Mouse (Mus musculus) embryonic fibroblast, embryonic 13.5 days (primary cell): ENCODE data around the gene Celsr3. TPM values are rescaled to one million over a fixed set of nuclear protein-coding genes. Genes with fewer than 3 reads are reported as not detected.

Experiments used
- H3K27ac ChIP-seq: 2 replicates; pipeline ENCODE4 v1.5.1; 2012; ENCODE audit warnings: low read length, control low read depth, inconsistent platforms; ENCODE audit not compliant: insufficient read depth
- H3K4me1 ChIP-seq: 2 replicates; pipeline ENCODE4 v1.6.1; 2011; ENCODE audit warnings: low read length; ENCODE audit not compliant: control insufficient read depth, insufficient read depth
- H3K4me3 ChIP-seq: 2 replicates; pipeline ENCODE4 v1.5.1; 2011; ENCODE audit warnings: mild to moderate bottlenecking, control low read depth, low read length; ENCODE audit not compliant: insufficient read depth
- CTCF ChIP-seq: IDR thresholded peaks from 2 replicates; pipeline ENCODE4 v1.5.1; 2011; ENCODE audit warnings: mild to moderate bottlenecking, control low read depth, low read length, moderate library complexity, borderline replicate concordance; ENCODE audit not compliant: insufficient read depth
- POLR2A ChIP-seq: IDR thresholded peaks from 2 replicates; pipeline ENCODE4 v1.6.1; 2011; ENCODE audit warnings: low read depth, mild to moderate bottlenecking, control low read depth, low read length, moderate library complexity
- polyA plus RNA-seq: library from polyadenylated mRNA; stranded (reverse); fragments of >200 nt; gene quantifications from 2 replicates; pipeline ENCODE4 v1.2.4, GENCODE M21; 2011; ENCODE audit warnings: low read depth; ENCODE audit not compliant: missing spikeins, insufficient read length

Gene Celsr3
- polyA plus RNA-seq: 0.23 and 0.42 TPM in 2 replicates

DNA sequence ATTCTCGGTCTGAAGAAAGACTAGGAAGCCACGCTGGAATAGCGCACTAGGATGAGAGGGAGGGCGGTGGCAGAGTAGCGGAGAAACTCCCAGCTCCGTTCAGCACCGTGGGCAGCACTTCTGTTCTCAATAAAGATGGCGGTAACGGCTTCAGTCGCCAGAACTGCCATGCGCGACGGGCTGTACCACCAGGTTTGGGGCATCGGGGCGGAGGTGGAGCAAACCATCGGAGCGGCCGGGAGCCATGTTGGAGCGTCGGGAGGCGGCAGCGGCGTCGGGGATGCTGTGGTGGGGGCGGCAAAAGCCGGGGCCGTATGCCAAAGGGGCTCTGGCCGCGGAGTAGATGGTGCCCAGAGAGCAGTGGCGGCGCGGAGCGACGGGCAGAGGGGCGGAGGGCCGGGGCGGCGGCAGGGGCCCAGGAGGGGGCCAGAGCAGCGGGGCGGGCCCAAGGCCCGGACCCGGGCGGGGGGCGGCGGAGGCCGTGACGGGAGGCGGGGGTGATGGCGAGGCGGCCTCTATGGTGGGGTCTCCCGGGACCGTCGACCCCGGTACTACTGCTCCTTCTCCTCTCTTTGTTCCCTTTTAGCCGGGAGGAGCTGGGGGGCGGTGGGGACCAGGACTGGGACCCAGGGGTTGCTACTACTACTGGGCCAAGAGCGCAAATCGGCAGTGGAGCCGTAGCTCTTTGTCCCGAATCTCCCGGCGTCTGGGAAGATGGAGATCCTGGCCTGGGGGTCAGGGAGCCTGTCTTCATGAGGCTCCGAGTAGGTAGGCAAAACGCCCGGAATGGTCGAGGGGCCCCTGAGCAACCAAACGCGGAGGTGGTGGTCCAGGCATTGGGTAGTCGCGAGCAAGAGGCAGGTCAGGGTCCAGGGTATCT lies at the start of gene Celsr3:
Gene Celsr3 (plus strand): TSS at position 501 of the 880 bp plus-strand sequence.
- H3K4me1 ChIP-seq: no peaks in the 10 kb centered on the region
- no peak for TF ChIP-seq POLR2A
- TF ChIP-seq CTCF: no peak
- peak within 1 kb of the TSS; percentile 25 for H3K4me3 ChIP-seq
- H3K27ac ChIP-seq: no peak within 1 kb of the TSS

DNA sequence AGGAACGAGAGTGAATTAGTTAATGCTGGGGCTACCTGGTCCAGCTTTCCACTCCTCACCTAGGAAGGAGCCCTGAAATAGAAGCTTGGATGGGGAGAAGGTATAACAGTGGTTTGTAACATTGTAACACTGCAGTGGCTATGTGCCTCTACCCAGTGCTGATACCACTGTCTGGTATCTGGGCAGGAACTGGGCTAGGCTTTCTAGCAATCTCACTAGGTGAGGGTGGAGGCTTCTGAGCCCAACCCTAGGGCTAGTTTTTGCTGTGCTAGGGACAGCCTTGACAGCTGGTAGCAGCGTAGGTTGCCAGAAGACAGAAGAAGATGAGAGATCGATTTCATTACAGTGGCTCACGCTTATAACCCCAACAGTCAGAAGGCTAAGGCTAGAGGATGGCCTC lies 49.5 kb upstream of the Celsr3 start:
- TF ChIP-seq POLR2A: no peak
- no peak for TF ChIP-seq CTCF
- Histone ChIP-seq H3K4me1 (no peaks in the 10 kb centered on the region), H3K4me3 (no peak overlapping the region), H3K27ac (no peak overlapping the region)

DNA sequence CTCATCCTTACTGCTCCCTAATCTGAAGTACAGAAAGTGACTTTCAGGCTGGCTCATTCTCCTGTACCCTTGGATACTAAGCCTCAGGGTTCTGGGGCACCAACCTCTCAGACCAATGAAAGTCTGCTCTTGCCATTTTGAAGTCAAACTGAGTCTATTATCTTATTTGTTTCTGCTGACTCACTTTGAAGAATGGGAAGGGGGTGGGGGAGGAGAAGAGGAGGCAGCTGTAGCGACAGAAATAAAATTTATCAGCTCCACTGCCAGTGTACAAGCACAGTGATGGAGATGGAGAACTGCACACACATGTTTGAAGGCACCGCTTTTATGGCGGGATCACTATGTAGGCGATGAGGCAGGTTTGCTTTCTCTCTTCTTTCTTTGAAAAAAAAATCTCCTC lies 48.8 kb upstream of the Celsr3 start:
- Histone ChIP-seq H3K27ac (no peak overlapping the region), H3K4me3 (no peak overlapping the region), H3K4me1 (no peaks in the 10 kb centered on the region)
- no peak for TF ChIP-seq POLR2A
- no peak for TF ChIP-seq CTCF

DNA sequence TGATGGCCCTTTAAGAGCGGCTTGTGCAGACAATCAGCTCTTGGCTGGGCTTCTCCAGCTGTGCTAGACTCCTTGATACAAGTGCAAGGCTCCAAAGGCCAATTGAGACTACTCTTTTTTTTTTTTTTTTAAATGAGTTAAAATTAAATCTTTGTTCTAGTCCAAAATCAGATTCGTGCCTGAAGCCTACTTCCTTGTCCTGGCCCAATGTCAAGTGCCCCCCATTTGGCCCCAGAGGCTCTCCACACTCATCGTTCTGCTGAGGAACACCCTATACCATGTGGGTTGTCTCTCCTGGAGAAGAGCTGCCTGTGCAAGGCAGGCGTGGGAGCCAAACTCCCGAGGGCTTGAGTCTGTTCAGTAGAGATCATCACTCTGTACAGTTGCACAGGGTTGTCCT lies 45.2 kb upstream of the Celsr3 start:
- Histone ChIP-seq H3K27ac (no peak overlapping the region), H3K4me1 (peaks cover 2% of the 10 kb centered on the region), H3K4me3 (no peak overlapping the region)
- TF ChIP-seq CTCF (no peak), POLR2A (no peak)

DNA sequence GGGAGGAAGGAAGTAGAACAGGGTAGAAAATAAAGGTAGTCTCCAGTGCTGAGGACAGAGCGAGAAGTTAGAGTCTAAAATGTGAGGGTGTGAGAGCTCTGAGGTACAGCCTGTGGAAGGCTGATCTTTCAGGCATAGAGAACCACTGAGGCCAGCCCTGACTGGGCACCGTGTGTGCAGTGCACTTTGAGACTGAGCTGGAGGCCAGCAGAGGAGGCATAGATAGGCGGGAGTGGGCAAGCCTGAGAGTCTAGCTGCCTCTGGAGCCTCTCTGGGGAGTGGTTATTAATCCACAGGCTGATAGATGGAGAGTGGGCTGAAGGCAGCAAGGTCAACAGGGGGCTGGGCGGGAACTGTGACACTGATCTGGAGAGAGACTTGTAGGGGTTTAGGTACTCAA lies 44.2 kb upstream of the Celsr3 start:
- Histone ChIP-seq H3K27ac (no peak overlapping the region), H3K4me1 (peaks cover 6% of the 10 kb centered on the region), H3K4me3 (no peak overlapping the region)
- TF ChIP-seq POLR2A (no peak), CTCF (no peak)

DNA sequence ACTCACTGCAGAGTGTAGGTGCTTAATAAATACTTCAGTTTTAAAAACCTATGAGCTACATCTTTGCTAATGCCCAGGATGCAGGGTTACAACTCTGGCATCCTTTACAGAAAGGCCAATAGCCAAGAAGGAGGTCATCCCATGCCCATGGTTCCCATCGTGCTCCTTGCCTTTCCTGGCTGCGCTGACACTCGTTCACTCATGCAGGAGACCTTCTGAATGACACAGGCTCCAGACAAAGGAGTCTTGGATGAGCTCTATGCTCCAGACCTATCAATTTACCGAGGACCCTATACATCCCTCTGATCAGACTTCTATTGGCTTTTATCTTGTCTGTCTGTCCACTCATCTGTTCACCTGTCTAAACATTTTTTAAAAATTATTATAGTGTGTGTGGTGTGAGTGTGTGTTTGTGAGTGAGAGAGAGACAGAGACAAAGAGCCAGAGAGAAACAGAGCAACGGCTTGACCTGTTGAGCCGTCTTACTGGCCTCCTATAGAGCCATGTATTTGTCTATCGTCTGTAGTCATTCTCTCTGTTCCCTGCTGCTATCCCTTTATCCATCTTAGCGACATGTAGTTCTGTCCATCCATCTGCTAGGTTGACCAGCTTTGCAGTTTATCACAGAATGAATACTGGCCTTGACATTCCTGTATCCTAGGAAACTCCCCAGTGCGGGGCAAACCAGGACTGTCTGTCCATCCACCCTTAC lies 43.1 kb upstream of the Celsr3 start:
- Histone ChIP-seq H3K4me1 (peaks cover 9% of the 10 kb centered on the region), H3K4me3 (peak overlapping the region; percentile 28), H3K27ac (no peak overlapping the region)
- TF ChIP-seq CTCF (no peak), POLR2A (no peak)

DNA sequence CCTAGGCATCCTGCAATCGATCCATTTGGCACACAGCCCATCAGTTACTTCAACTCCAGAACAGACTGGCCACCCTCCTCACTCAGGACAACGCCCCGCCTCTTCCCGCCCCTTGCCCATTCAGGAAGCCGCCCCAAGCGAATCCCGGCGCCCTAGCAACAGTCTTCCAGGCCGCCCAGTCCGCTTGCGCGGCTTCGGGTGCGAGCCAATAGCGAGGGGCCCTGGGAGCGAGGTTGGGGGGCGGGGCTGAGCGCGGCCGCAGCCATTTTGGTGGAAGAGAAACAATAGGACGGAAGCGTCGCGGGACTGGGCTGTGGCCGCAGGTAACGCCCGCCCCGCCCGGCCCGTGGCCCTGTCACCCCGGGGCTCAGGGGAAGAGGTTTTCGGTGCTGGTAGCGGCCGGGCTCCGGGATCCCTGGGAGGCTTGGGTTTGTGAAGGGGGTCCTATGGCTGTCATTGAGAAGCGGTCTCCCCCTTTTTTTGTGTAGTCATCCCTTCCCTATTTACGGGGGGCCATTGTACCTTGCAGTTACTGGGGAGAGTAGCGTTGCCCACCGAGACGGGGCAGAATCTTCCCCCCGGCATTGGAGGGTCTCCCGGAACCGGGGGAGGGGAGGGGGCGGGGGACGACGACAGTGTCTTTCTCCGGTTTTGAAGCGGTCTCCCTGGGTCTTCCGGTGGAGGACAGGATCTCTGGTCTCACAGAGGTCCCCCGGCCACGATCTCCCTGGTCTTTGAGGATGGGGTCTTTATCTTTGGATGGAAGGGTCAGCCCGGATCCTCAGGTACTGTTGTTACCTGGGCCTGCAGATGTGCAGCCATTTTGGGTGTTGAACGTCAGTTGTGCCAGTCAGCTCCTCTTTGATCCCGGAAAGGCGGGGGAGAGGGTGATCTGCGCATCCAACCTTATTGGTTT lies 42.3 kb upstream of the Celsr3 start, which contains the start of gene Ip6k2:
Gene Ip6k2 (plus strand): TSS at position 249 of the 916 bp plus-strand sequence.
- TF ChIP-seq CTCF: no peak
- peak; percentile 60 for TF ChIP-seq POLR2A
- Histone ChIP-seq H3K27ac (no peak within 1 kb of the TSS), H3K4me3 (peak within 1 kb of the TSS; percentile 92), H3K4me1 (peaks cover 9% of the 10 kb centered on the region)

DNA sequence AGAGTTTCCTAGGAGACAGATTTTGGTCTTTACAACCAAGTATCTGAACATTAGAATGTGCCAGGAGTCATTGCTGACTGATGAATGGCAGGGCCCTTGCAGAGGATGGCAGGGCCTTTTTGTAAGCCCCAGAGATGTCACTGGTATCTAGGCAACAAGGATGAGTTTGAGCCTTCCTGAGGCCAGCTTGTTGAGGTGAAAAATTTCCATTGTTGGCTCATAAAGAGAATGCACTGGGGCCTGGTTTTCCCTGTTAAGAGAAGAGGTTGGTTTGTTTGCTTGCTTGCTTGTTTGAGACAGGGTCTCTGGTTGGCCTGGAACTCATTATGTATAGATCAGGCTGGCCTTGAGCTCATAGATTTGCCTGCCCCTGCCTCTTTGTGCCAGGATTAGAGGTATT lies 40.7 kb upstream of the Celsr3 start:
- H3K27ac ChIP-seq: no peak overlapping the region
- H3K4me1 ChIP-seq: peaks cover 9% of the 10 kb centered on the region
- TF ChIP-seq CTCF (no peak), POLR2A (no peak)
- peak overlapping the region; percentile 27; the same call in 1 of the 2 replicates for H3K4me3 ChIP-seq

DNA sequence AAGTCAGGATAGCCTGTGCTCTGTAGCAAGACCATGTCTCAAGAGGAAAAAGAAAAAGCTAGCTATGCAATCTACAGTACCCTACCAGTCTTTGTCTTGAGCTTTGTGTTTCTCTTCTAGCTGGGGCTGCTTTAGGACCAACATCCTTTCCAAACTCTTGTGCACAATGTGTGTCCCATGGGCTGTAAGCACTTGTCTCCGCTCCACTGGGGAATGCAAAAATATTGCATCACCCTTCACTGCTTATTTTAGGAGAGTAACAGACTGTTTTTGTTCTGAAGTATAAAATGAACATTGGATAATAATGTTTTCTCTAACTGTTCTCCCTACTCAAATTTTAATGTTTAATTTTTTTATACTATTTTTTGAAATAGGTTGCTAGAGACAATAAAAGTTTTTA lies 39.6 kb upstream of the Celsr3 start:
- no peak overlapping the region for H3K27ac ChIP-seq
- no peak overlapping the region for H3K4me3 ChIP-seq
- TF ChIP-seq POLR2A: no peak
- no peak for TF ChIP-seq CTCF
- H3K4me1 ChIP-seq: peaks cover 9% of the 10 kb centered on the region
